8 mouse cellular contexts compared by ENCODE assay signal in genomic region chr8:126945730-126946163, GRCm38 (mm10). TPM values are rescaled to one million over a fixed set of nuclear protein-coding genes. Genes with fewer than 3 reads are reported as not detected.
DNase-seq lines count a peak whose midpoint lies in the region; ATAC-seq and TF ChIP-seq lines count a peak whose summit lies in the region.

Tomm20 (minus strand) TSS chr8:126945844.

- H3K9me3 ChIP-seq in embryonic facial prominence, embryonic 15.5 days (replicated peaks), result no peaks in the 10 kb centered on the region
- no peaks in the 10 kb centered on the region for H3K9me3 ChIP-seq in kidney, embryonic 14.5 days (ENCODE audit: control insufficient read depth, low read length)
- H3K9me3 ChIP-seq in limb, embryonic 15.5 days, result no peaks in the 10 kb centered on the region

- ATAC-seq in embryonic facial prominence, embryonic 15.5 days (ENCODE audit: insufficient number of reproducible peaks, low FRiP score, low TSS enrichment, low read depth), result peak; percentile 93
- ATAC-seq in kidney, embryonic 14.5 days (ENCODE audit: low FRiP score, low TSS enrichment), result peak; percentile 94
- peak; percentile 93 for ATAC-seq in limb, embryonic 15.5 days (ENCODE audit: insufficient number of reproducible peaks, low FRiP score, low TSS enrichment, low read depth)

- peaks cover 6% of the 10 kb centered on the region; the same call in 1 of the 2 replicates for H3K4me1 ChIP-seq in bone marrow, adult 2 months (ENCODE audit: control insufficient read depth, insufficient read depth, low read length)
- peaks cover 21% of the 10 kb centered on the region for H3K4me1 ChIP-seq in embryonic facial prominence, embryonic 15.5 days
- peaks cover 15% of the 10 kb centered on the region for H3K4me1 ChIP-seq in kidney, embryonic 14.5 days (ENCODE audit: control insufficient read depth, insufficient read depth, low read length)
- H3K4me1 ChIP-seq in limb, embryonic 15.5 days, result peaks cover 18% of the 10 kb centered on the region

- DNase-seq in 416B (ENCODE audit: low read depth), result peak; percentile 98
- DNase-seq in heart, adult 9 months (ENCODE audit: low spot score in 2 of 2), result peak; percentile 97 to 99
- DNase-seq in monocyte, adult 2 months (ENCODE audit: low read depth in 1 of 2, low spot score in 2 of 2), result peak; percentile 88 to 95
- peak; percentile 91 to 93 for DNase-seq in spleen, postnatal 36 days (ENCODE audit: low spot score in 2 of 2)

- no peaks in the 10 kb centered on the region for H3K27me3 ChIP-seq in embryonic facial prominence, embryonic 15.5 days
- H3K27me3 ChIP-seq in kidney, embryonic 14.5 days (ENCODE audit: control insufficient read depth, insufficient read depth, low read length), result no peaks in the 10 kb centered on the region
- H3K27me3 ChIP-seq in limb, embryonic 15.5 days, result no peaks in the 10 kb centered on the region

- peak within 1 kb of the TSS; percentile 85 for H3K9ac ChIP-seq in embryonic facial prominence, embryonic 15.5 days
- peak within 1 kb of the TSS; percentile 84 for H3K9ac ChIP-seq in kidney, embryonic 14.5 days (ENCODE audit: low read depth, low read length)
- peak within 1 kb of the TSS; percentile 90 for H3K9ac ChIP-seq in limb, embryonic 15.5 days

- no peak for TF ChIP-seq CTCF in bone marrow, adult 2 months (IDR thresholded peaks at IDR 0.05; ENCODE audit: control insufficient read depth, insufficient read depth, low read length)

- peak within 1 kb of the TSS; percentile 86 for H3K4me2 ChIP-seq in embryonic facial prominence, embryonic 15.5 days (replicated peaks)
- peak within 1 kb of the TSS; percentile 91 for H3K4me2 ChIP-seq in kidney, embryonic 14.5 days (replicated peaks; ENCODE audit: low read depth, low read length)
- H3K4me2 ChIP-seq in limb, embryonic 15.5 days, result peak within 1 kb of the TSS; percentile 80

- peak; percentile 41; the same call in 1 of the 2 replicates for TF ChIP-seq POLR2A in bone marrow, adult 2 months (IDR thresholded peaks at IDR 0.05; ENCODE audit: borderline replicate concordance, control insufficient read depth, low read depth, low read length)

- H3K27ac ChIP-seq in bone marrow, adult 2 months (ENCODE audit: control insufficient read depth, insufficient read depth, low read depth, low read length, poor library complexity), result peak within 1 kb of the TSS; percentile 79
- H3K27ac ChIP-seq in embryonic facial prominence, embryonic 15.5 days (replicated peaks), result peak within 1 kb of the TSS; percentile 88
- H3K27ac ChIP-seq in kidney, embryonic 14.5 days (ENCODE audit: low read depth, low read length), result peak within 1 kb of the TSS; percentile 89
- H3K27ac ChIP-seq in limb, embryonic 15.5 days, result peak within 1 kb of the TSS; percentile 89

- peak within 1 kb of the TSS; percentile 95 for H3K4me3 ChIP-seq in bone marrow, adult 2 months (replicated peaks; ENCODE audit: control insufficient read depth, low read depth, low read length)
- H3K4me3 ChIP-seq in embryonic facial prominence, embryonic 15.5 days (replicated peaks), result peak within 1 kb of the TSS; percentile 81
- H3K4me3 ChIP-seq in kidney, embryonic 14.5 days (ENCODE audit: low read length), result peak within 1 kb of the TSS; percentile 73
- peak within 1 kb of the TSS; percentile 81 for H3K4me3 ChIP-seq in limb, embryonic 15.5 days

- under 1% methylated on average over 48 of the region's 48 CpGs for WGBS in bone marrow, adult 2 months
- under 1% methylated on average over 48 of the region's 48 CpGs for WGBS in embryonic facial prominence, embryonic 15.5 days
- WGBS in kidney, embryonic 14.5 days, result under 1% methylated on average over 48 of the region's 48 CpGs
- under 1% methylated on average over 48 of the region's 48 CpGs for WGBS in limb, embryonic 15.5 days

- H3K36me3 ChIP-seq in embryonic facial prominence, embryonic 15.5 days, result peaks cover 27% of the 10 kb centered on the region
- H3K36me3 ChIP-seq in kidney, embryonic 14.5 days (ENCODE audit: control insufficient read depth, insufficient read depth, low read length), result peaks cover 34% of the 10 kb centered on the region
- peaks cover 17% of the 10 kb centered on the region for H3K36me3 ChIP-seq in limb, embryonic 15.5 days

RNA-seq across cellular contexts. Expression of gene Tomm20, which starts in this region (rescaled TPM):
- 48.1 and 91.8 TPM in 2 replicates for polyA plus RNA-seq in bone marrow, adult 2 months (2011; ENCODE audit: insufficient read depth, insufficient read length, low replicate concordance, missing spikeins)
- polyA plus RNA-seq in embryonic facial prominence, embryonic 15.5 days (2015; fragmentation: Nextera tagmentation; extraction: Ambion mirVana), result 185 and 193 TPM in 2 replicates
- 262 and 292 TPM in 2 replicates for polyA plus RNA-seq in kidney, embryonic 14.5 days (2014; fragmentation: Nextera tagmentation; extraction: Ambion mirVana)
- 184 and 185 TPM in 2 replicates for polyA plus RNA-seq in limb, embryonic 15.5 days (2015; fragmentation: Nextera tagmentation; extraction: Ambion mirVana)

Comparison
In these comparisons a context has a peak if more than half of its experiments do, and no peak if none do; other contexts are left out.
1. Peak in every context shown above with its lines: DNase-seq, ATAC-seq, H3K4me3 ChIP-seq and H3K27ac ChIP-seq.